Mouse (Mus musculus) hindlimb bud, embryonic 11.5 days (tissue): ENCODE measurements around the gene Wdr64.

Source experiments
- DNase-seq: peaks from one replicate; pipeline ENCODE4 v3.0.0-alpha.2; 2012; ENCODE audit warnings: low read depth, low spot score; ENCODE audit errors: extremely low spot score

Wdr64 gene

GRCm38 (mm10) chr1:175716832-175717231 lies 18.4 kb downstream of the Wdr64 start:
- no peak for DNase-seq

DNA sequence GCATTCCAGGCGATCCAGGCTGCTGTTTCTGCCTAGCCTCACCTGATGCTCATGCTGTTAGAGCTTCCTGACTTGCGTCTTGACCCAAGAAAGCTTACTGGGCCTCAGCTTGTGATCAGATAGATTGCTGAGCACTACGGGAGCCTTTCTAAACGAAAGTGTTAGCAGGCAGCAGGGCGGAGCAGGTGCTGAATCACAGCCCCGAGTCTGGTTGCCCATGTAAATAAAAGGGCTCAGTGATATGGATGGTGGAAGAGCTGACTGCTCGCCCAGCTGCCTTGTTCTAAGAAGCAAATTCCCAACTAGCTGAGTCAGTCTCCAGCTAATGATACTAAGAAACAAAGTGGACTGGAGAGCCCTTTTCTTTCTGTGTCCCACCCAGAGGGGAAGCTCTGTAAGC lies 27.4 kb downstream of the Wdr64 start:
- DNase-seq: no peak

- DNase-seq: no peak
Measured at GRCm38 (mm10) chr1:175754576-175755364, 56.4 kb downstream of the Wdr64 start.

DNA sequence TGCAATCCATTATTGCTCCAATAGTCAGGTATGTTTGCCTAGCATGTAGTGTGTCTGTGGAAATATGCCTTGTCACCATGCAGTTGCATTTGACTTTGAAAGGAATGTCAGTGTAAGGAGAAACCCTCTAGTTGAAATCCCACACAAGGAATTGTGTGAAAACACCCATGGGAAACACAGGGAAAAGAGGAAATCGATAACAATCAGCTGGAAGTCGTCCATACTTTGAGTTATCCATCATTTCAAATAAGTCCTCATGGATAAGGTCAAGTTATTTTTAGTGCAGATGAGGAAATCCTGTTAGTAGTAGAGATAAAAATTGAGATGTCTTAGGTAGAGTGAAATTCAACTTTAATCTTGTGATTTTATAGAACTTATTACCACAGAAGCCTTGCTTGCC lies 96.3 kb downstream of the Wdr64 start:
- DNase-seq: no peak

DNA sequence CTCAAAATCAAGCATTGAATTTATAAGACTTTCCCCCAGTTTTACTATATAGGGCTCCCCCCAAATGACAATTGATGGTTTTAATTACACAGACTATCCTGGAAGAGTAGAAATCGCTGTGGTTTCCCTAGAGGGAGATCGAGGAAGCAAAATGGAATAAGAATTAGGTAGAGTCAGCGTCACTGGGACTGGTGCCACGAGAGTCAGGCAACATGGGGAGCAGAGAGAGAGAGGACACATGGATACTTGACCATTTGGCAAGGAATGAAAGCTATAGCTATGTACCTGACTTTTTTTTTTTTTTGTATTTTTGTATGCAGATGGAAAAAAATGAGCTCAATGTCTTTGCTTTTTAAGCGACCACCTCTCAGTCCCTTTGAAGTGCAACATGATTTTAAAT lies 110.0 kb downstream of the Wdr64 start:
- no peak for DNase-seq

DNA sequence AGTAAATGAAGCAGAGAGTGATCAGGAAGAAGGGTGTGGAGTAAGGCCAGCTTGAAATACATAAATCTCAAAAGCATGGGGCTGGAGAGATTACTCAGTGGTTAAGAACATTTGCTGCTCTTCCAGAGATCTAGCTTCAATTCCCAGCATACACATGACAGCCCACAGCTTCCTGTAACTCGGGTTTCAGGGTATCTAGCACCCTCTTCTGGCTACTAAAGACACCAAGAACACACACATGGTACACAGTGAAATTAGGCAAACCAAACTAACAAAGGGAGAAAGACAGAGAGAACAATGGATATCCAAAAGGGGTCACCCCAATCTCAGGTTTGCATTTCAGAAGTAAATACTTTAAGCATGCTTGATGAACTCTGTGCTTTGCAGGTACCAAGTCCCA lies 113.2 kb downstream of the Wdr64 start:
- DNase-seq: no peak

- no peak for DNase-seq
Measured at GRCm38 (mm10) chr1:175823815-175824438, 125.5 kb downstream of the Wdr64 start.

- no peak for DNase-seq
Measured at GRCm38 (mm10) chr1:175828539-175828938, 130.1 kb downstream of the Wdr64 start.

GRCm38 (mm10) chr1:175829220-175829619 lies 130.8 kb downstream of the Wdr64 start:
- no peak for DNase-seq

DNA sequence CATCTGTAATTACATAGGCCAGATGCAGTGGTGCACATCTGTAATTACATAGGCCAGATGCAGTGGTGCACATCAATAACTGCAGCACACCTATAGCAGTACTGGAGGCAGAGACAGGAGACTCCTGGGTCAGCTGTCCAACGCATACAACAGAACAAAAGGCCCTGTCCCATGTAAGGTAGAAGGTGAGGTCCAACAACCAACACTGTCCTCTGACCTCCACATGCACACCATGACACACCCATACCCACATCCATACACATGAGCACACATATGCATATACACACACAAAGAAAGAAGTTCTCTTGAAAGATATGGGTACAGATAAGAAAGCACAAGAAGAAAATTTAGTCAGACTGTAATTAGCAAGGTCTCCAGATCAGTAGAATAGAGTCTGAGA lies 157.1 kb downstream of the Wdr64 start:
- DNase-seq: no peak
